Mouse (Mus musculus) erythroblast, embryonic 14.5 days (primary cell): ENCODE measurements around the gene Gpr176.

ENCODE experiments used
- GATA1 ChIP-seq: IDR thresholded peaks from 2 replicates; pipeline ENCODE4 v1.6.1; 2012; ENCODE audit warnings: low read length, inconsistent platforms, mixed read lengths
- TAL1 ChIP-seq: IDR thresholded peaks from 3 replicates; pipeline ENCODE4 v1.6.1; 2012; ENCODE audit warnings: low read length, inconsistent platforms, mixed read lengths

DNA sequence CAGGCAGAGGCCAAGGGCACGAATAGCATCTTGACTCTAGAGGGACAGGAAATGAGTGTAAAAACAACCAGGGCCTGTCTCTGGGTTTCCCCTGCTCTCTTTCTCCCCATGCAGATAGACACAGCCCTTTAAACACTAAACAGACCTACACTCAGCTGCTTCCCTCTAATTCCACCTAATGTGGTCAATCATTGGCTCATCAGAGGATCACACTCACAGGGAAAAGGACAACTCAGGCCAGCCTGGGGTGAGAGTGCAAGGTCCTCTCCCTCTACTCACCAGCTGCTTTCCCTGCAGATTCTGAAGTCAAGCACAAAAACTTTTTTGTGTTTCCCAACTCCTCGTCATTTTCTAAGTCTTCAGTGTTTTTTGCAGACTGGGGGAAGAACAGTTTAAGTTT lies 125.2 kb downstream of the Gpr176 start:
- TF ChIP-seq GATA1: no peak
- TF ChIP-seq TAL1: no peak
